In genomic region chr17:13551693-13552404, GRCm38 (mm10) we compare ENCODE assay signal across 7 mouse cellular contexts.
DNase-seq lines count a peak whose midpoint lies in the region; ATAC-seq and TF ChIP-seq lines count a peak whose summit lies in the region.
"Not testable (repeated sequence)": the region's sequence is repeated elsewhere in the genome, so short reads cannot be mapped to it uniquely, and the experiment has no call there.

No protein-coding gene starts in this region.

- TF ChIP-seq CTCF in hindbrain, postnatal 0 days (IDR thresholded peaks at IDR 0.05; ENCODE audit: low read depth): not testable (repeated sequence)

- not testable (repeated sequence) for H3K36me3 ChIP-seq in heart, embryonic 11.5 days (ENCODE audit: control insufficient read depth, insufficient read depth, low read length); hindbrain, postnatal 0 days (ENCODE audit: insufficient read depth, low read length); liver, embryonic 12.5 days; neural tube, embryonic 15.5 days

- not testable (repeated sequence) for H3K4me3 ChIP-seq in heart, embryonic 11.5 days (ENCODE audit: low read depth, low read length); hindbrain, postnatal 0 days (ENCODE audit: low read length); liver, embryonic 12.5 days; neural tube, embryonic 15.5 days (replicated peaks)

- H3K4me2 ChIP-seq in heart, embryonic 11.5 days; hindbrain, postnatal 0 days (ENCODE audit: low read depth, low read length); liver, embryonic 12.5 days; neural tube, embryonic 15.5 days: not testable (repeated sequence)

- H3K9ac ChIP-seq in heart, embryonic 11.5 days (ENCODE audit: low read depth, low read length); hindbrain, postnatal 0 days (replicated peaks; ENCODE audit: low read length); liver, embryonic 12.5 days; neural tube, embryonic 15.5 days (replicated peaks): not testable (repeated sequence)

- H3K27me3 ChIP-seq in heart, embryonic 11.5 days (ENCODE audit: control insufficient read depth, insufficient read depth, low read length); hindbrain, postnatal 0 days (ENCODE audit: insufficient read depth, low read length); liver, embryonic 12.5 days (replicated peaks); neural tube, embryonic 15.5 days (replicated peaks): not testable (repeated sequence)

- H3K27ac ChIP-seq in heart, embryonic 11.5 days (ENCODE audit: low read depth, low read length); hindbrain, postnatal 0 days; liver, embryonic 12.5 days; neural tube, embryonic 15.5 days (replicated peaks): not testable (repeated sequence)

- DNase-seq in WW6 (ENCODE audit: low read depth, low spot score): peak; percentile 76
- DNase-seq in hindbrain, postnatal 0 days (ENCODE audit: low spot score): peak; percentile 54
- DNase-seq in mesoderm, embryonic 11.5 days (ENCODE audit: low read depth, low spot score): peak; percentile 41

- peak; percentile 86 for ATAC-seq in erythroblast, adult 5-6 weeks (replicated peaks; ENCODE audit: low FRiP score, poor library complexity, severe bottlenecking)
- ATAC-seq in heart, embryonic 11.5 days (replicated peaks; ENCODE audit: insufficient number of reproducible peaks, low FRiP score, low TSS enrichment): peak; percentile 58
- ATAC-seq in hindbrain, postnatal 0 days: peak; percentile 80
- peak; percentile 66 for ATAC-seq in liver, embryonic 12.5 days
- peak; percentile 49; the same call in 1 of the 2 replicates for ATAC-seq in neural tube, embryonic 15.5 days (ENCODE audit: low FRiP score)

- H3K4me1 ChIP-seq in heart, embryonic 11.5 days (ENCODE audit: control insufficient read depth, insufficient read depth, low read length); hindbrain, postnatal 0 days (ENCODE audit: insufficient read depth, low read length); liver, embryonic 12.5 days; neural tube, embryonic 15.5 days: not testable (repeated sequence)

- H3K9me3 ChIP-seq in heart, embryonic 11.5 days (replicated peaks; ENCODE audit: control insufficient read depth, low read length): peaks cover 36% of the 10 kb centered on the region
- peaks cover 27% of the 10 kb centered on the region for H3K9me3 ChIP-seq in hindbrain, postnatal 0 days (ENCODE audit: low read length)
- H3K9me3 ChIP-seq in liver, embryonic 12.5 days (replicated peaks): peaks cover 52% of the 10 kb centered on the region
- peaks cover 45% of the 10 kb centered on the region for H3K9me3 ChIP-seq in neural tube, embryonic 15.5 days (replicated peaks)
